Mouse (Mus musculus): Measurements from ENCODE around the gene P4htm. TPM values are rescaled to one million over a fixed set of nuclear protein-coding genes. Genes with fewer than 3 reads are reported as not detected.

The P4htm gene
- total and polyA plus RNA-seq, 3 experiments, result 5.4 to 11.0 (median 7.9) TPM

GRCm38 (mm10) chr9:108600011-108600410, 2.5 kb upstream of the P4htm start:
- H3K27ac ChIP-seq (ENCODE audit: insufficient read depth, low read depth), result no peak overlapping the region
- no peak for TF ChIP-seq USF1 (IDR thresholded peaks at IDR 0.05; ENCODE audit: low read depth, low read length)
- TF ChIP-seq PAX5 (IDR thresholded peaks at IDR 0.05; ENCODE audit: low read length), result no peak
- TF ChIP-seq MAX (IDR thresholded peaks at IDR 0.05; ENCODE audit: low read length), result no peak
- TF ChIP-seq ZC3H11A (IDR thresholded peaks at IDR 0.05; ENCODE audit: low read depth, low read length), result no peak
- no peak overlapping the region for H3K4me2 ChIP-seq (ENCODE audit: insufficient read depth, low read depth, poor library complexity, severe bottlenecking)
- H3K9me3 ChIP-seq (replicated peaks; ENCODE audit: low read length), result no peaks in the 10 kb centered on the region
- no peak overlapping the region for H3K9ac ChIP-seq (ENCODE audit: insufficient read depth, low read depth)
- no peak for DNase-seq (ENCODE audit: extremely low read depth)
- H3K79me2 ChIP-seq (replicated peaks; ENCODE audit: control insufficient read depth, extremely low read depth, insufficient read depth, poor library complexity, severe bottlenecking), result no peaks in the 10 kb centered on the region
- H3K4me1 ChIP-seq (ENCODE audit: control insufficient read depth in 1 of 2, insufficient read depth in 2 of 2), result peaks cover 0 to 14% of the 10 kb centered on the region in 2 experiments; a peak in 2 of 4 replicates
- in situ Hi-C loops (cut with MboI; ENCODE audit: low pct_ligation_motif_present, low pct_unique_long_range_greater_than_20kb, low sequenced_read_pairs), result no loop called here
- dilution Hi-C loops (cut with MboI; ENCODE audit: extremely low pct_ligation_motif_present, extremely low pct_unique_long_range_greater_than_20kb, low sequenced_read_pairs), result no loop called here
- peaks cover 16 to 34% of the 10 kb centered on the region in 2 experiments for H3K36me3 ChIP-seq (replicated peaks in 1 of 2; ENCODE audit: control insufficient read depth in 1 of 2, insufficient read depth in 1 of 2, low read length in 1 of 2)
- H3K4me3 ChIP-seq (replicated peaks in 1 of 3; ENCODE audit: low read depth in 2 of 3, low read length in 2 of 3, poor library complexity in 1 of 3), result no peak overlapping the region
- no peaks in the 10 kb centered on the region for H3K27me3 ChIP-seq (replicated peaks)

DNA sequence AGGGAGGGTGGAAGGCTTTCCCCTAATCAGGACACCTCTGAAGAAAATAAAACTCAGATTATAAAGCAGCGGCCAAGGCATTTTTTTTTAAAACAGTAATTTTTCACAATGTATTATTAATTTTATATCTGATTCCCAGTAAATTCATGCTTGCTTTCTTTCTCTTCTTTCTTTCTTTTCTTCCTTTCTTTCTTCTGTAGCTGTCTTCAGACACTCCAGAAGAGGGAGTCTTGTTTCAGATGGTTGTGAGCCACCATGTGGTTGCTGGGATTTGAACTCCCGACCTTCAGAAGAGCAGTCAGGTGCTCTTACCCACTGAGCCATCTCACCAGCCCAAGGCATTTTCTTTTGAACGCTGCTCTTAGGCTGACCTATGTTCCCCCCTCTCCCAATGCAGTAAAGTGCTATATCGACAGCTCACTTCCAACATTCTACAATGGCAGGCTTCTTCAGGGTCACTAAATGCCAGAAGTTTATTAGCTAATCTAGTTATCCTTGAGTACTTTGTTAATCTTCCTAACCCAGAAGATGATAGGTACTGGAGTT, 1.6 kb upstream of the P4htm start:
- TF ChIP-seq TBP (conservative IDR thresholded peaks at IDR 0.05; ENCODE audit: low read depth, low read length), result peak; percentile 78; the same call in 1 of the 2 replicates
- no peak for TF ChIP-seq RAD21 (IDR thresholded peaks at IDR 0.05; ENCODE audit: low read depth, low read length)
- dilution Hi-C loops (cut with MboI; ENCODE audit: extremely low pct_ligation_motif_present, extremely low pct_unique_long_range_greater_than_20kb, low sequenced_read_pairs), result no loop called here
- Histone ChIP-seq H3K9ac (ENCODE audit: insufficient read depth, low read depth) (no peak overlapping the region), H3K79me2 (replicated peaks; ENCODE audit: control insufficient read depth, extremely low read depth, insufficient read depth, poor library complexity, severe bottlenecking) (no peaks in the 10 kb centered on the region), H3K27ac (ENCODE audit: insufficient read depth, low read depth) (no peak overlapping the region), H3K4me2 (ENCODE audit: insufficient read depth, low read depth, poor library complexity, severe bottlenecking) (no peak overlapping the region), H3K27me3 (replicated peaks) (no peaks in the 10 kb centered on the region), H3K4me3 (replicated peaks in 1 of 3; ENCODE audit: low read depth in 2 of 3, low read length in 2 of 3, poor library complexity in 1 of 3) (no peak overlapping the region), H3K36me3 (replicated peaks in 1 of 2; ENCODE audit: control insufficient read depth in 1 of 2, insufficient read depth in 1 of 2, low read length in 1 of 2) (peaks cover 9 to 35% of the 10 kb centered on the region in 2 experiments), H3K4me1 (ENCODE audit: control insufficient read depth in 1 of 2, insufficient read depth in 2 of 2) (peaks cover 0 to 19% of the 10 kb centered on the region in 2 experiments; a peak in 2 of 4 replicates), H3K9me3 (replicated peaks; ENCODE audit: low read length) (no peaks in the 10 kb centered on the region)
- in situ Hi-C loops (cut with MboI; ENCODE audit: low pct_ligation_motif_present, low pct_unique_long_range_greater_than_20kb, low sequenced_read_pairs), result no loop called here
- no peak for DNase-seq (ENCODE audit: extremely low read depth)

DNA sequence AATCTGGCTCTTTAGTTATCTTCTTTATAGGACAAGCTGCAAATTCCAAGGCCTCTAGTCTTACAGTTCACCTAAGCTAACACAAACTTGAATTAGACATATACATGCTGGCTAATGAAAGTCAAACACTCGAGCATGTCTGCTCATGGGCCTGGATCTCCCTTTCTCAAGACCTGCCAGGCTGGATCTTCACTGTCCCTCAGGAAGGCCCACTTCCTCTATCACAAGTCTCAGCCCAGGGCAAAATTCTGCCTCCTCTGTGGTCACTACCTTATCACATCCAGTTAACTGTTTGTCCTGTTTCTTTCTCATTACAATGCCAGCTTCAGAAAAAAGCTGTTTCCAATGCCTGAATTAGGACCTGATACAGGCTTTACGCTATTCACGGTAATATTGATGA, 3.1 kb downstream of the P4htm start:
- no peak for DNase-seq (ENCODE audit: extremely low read depth)
- H3K36me3 ChIP-seq (replicated peaks in 1 of 2; ENCODE audit: control insufficient read depth in 1 of 2, insufficient read depth in 1 of 2, low read length in 1 of 2), result peaks cover 4 to 45% of the 10 kb centered on the region in 2 experiments
- H3K27ac ChIP-seq (ENCODE audit: insufficient read depth, low read depth), result no peak overlapping the region
- dilution Hi-C loops (cut with MboI; ENCODE audit: extremely low pct_ligation_motif_present, extremely low pct_unique_long_range_greater_than_20kb, low sequenced_read_pairs), result no loop called here
- no peaks in the 10 kb centered on the region for H3K79me2 ChIP-seq (replicated peaks; ENCODE audit: control insufficient read depth, extremely low read depth, insufficient read depth, poor library complexity, severe bottlenecking)
- no peak overlapping the region for H3K4me2 ChIP-seq (ENCODE audit: insufficient read depth, low read depth, poor library complexity, severe bottlenecking)
- H3K27me3 ChIP-seq (replicated peaks), result no peaks in the 10 kb centered on the region
- in situ Hi-C loops (cut with MboI; ENCODE audit: low pct_ligation_motif_present, low pct_unique_long_range_greater_than_20kb, low sequenced_read_pairs), result no loop called here
- no peaks in the 10 kb centered on the region for H3K9me3 ChIP-seq (replicated peaks; ENCODE audit: low read length)
- H3K4me1 ChIP-seq (ENCODE audit: control insufficient read depth in 1 of 2, insufficient read depth in 2 of 2), result peaks cover 0 to 25% of the 10 kb centered on the region in 2 experiments; a peak in 2 of 4 replicates
- no peak for TF ChIP-seq USF2 (conservative IDR thresholded peaks at IDR 0.05; ENCODE audit: low read depth, low read length)
- TF ChIP-seq KAT2A (IDR thresholded peaks at IDR 0.05; ENCODE audit: insufficient replicate concordance, low read length), result no peak
- TF ChIP-seq USF1 (IDR thresholded peaks at IDR 0.05; ENCODE audit: low read depth, low read length), result no peak
- TF ChIP-seq JUN (IDR thresholded peaks at IDR 0.05; ENCODE audit: insufficient read depth, low read depth, low read length), result no peak
- TF ChIP-seq ELF1 (IDR thresholded peaks at IDR 0.05; ENCODE audit: low read depth, low read length), result no peak
- no peak for TF ChIP-seq JUND (conservative IDR thresholded peaks at IDR 0.05; ENCODE audit: low read depth, low read length)
- no peak for TF ChIP-seq ZNF384 (IDR thresholded peaks at IDR 0.05; ENCODE audit: low read depth, low read length)
- no peak for TF ChIP-seq PAX5 (IDR thresholded peaks at IDR 0.05; ENCODE audit: low read length)
- no peak for TF ChIP-seq SMC3 (IDR thresholded peaks at IDR 0.05; ENCODE audit: low read depth, low read length)
- no peak for TF ChIP-seq BHLHE40 (IDR thresholded peaks at IDR 0.05; ENCODE audit: low read depth, low read length)
- no peak for TF ChIP-seq MEF2A (IDR thresholded peaks at IDR 0.05; ENCODE audit: borderline replicate concordance, low read depth, low read length)
- no peak for TF ChIP-seq E2F4 (IDR thresholded peaks at IDR 0.05; ENCODE audit: insufficient replicate concordance, low read depth, low read length)
- no peak for TF ChIP-seq MAZ (IDR thresholded peaks at IDR 0.05; ENCODE audit: low read depth, low read length)
- TF ChIP-seq NRF1 (IDR thresholded peaks at IDR 0.05; ENCODE audit: low read depth, low read length), result no peak
- no peak for TF ChIP-seq RAD21 (IDR thresholded peaks at IDR 0.05; ENCODE audit: low read depth, low read length)
- no peak for TF ChIP-seq IRF4 (IDR thresholded peaks at IDR 0.05; ENCODE audit: low read depth, low read length)
- TF ChIP-seq MYC (IDR thresholded peaks at IDR 0.05; ENCODE audit: low read depth, low read length), result no peak
- TF ChIP-seq TBP (conservative IDR thresholded peaks at IDR 0.05; ENCODE audit: low read depth, low read length), result no peak
- H3K4me3 ChIP-seq (replicated peaks in 1 of 3; ENCODE audit: low read depth in 2 of 3, low read length in 2 of 3, poor library complexity in 1 of 3), result no peak overlapping the region
- no peak overlapping the region for H3K9ac ChIP-seq (ENCODE audit: insufficient read depth, low read depth)
